Mouse (Mus musculus) embryonic facial prominence, embryonic 10.5 days (tissue): ENCODE data around the gene Cdh4. TPM values are rescaled to one million over a fixed set of nuclear protein-coding genes. Genes with fewer than 3 reads are reported as not detected.

Source experiments
- DNase-seq: peaks from one replicate; pipeline ENCODE4 v3.0.0-alpha.2; 2017; ENCODE audit warnings: low spot score
- H3K27ac ChIP-seq: fragments of 300-500 bp; sonication (generic); replicated peaks from 2 replicates; pipeline ENCODE4 v1.5.1; 2016; ENCODE audit warnings: mild to moderate bottlenecking
- H3K27me3 ChIP-seq: fragments of 300-500 bp; sonication (generic); replicated peaks from 2 replicates; pipeline ENCODE4 v1.6.1; 2016; ENCODE audit warnings: low read depth, mild to moderate bottlenecking; ENCODE audit not compliant: poor library complexity, severe bottlenecking
- H3K36me3 ChIP-seq: fragments of 300-500 bp; sonication (generic); replicated peaks from 2 replicates; pipeline ENCODE4 v1.6.1; 2016; ENCODE audit warnings: mild to moderate bottlenecking, moderate library complexity
- H3K4me1 ChIP-seq: fragments of 300-500 bp; sonication (generic); 2 replicates; pipeline ENCODE4 v1.6.1; 2016
- H3K4me3 ChIP-seq: fragments of 300-500 bp; sonication (generic); 2 replicates; pipeline ENCODE4 v1.5.1; 2016; ENCODE audit warnings: mild to moderate bottlenecking, moderate library complexity
- H3K9me3 ChIP-seq: fragments of 300-500 bp; sonication (generic); 2 replicates; pipeline ENCODE4 v1.6.1; 2016; ENCODE audit warnings: mild to moderate bottlenecking
- WGBS: fragments of 180-500 bp; shearing (Covaris S2); methylation state at CpG from one replicate; pipeline ENCODE4 v1.1.7; 2016; 5-methylcytosine and 5-hydroxymethylcytosine counted together
- polyA plus RNA-seq: library from polyadenylated mRNA; unstranded; fragments of >200 nt; fragmentation: Nextera tagmentation; extraction: Ambion mirVana; gene quantifications from 2 replicates; pipeline ENCODE4 v1.2.1, GENCODE M21; 2016

Cdh4 gene
- polyA plus RNA-seq, 1 experiment from 2014 or later: 2.9 TPM

GRCm38 (mm10) chr2:179705461-179705860, 263.2 kb downstream of the Cdh4 start:
- Histone ChIP-seq H3K4me3 (no peak overlapping the region), H3K36me3 (no peaks in the 10 kb centered on the region), H3K27ac (no peak overlapping the region), H3K27me3 (no peaks in the 10 kb centered on the region), H3K9me3 (no peaks in the 10 kb centered on the region), H3K4me1 (peaks cover 3% of the 10 kb centered on the region)
- WGBS: 86% methylated on average over 7 of the region's 7 CpGs
- DNase-seq: no peak

GRCm38 (mm10) chr2:179706616-179707015, 264.4 kb downstream of the Cdh4 start:
- H3K27me3 ChIP-seq: 0 out of 2 replicates have a peak, but pooled peaks cover 5% of the 10 kb centered on the region
- no peak overlapping the region for H3K27ac ChIP-seq
- DNase-seq: no peak
- WGBS: 92% methylated on average over 3 of the region's 3 CpGs
- H3K36me3 ChIP-seq: no peaks in the 10 kb centered on the region
- H3K4me1 ChIP-seq: peaks cover 10% of the 10 kb centered on the region
- no peaks in the 10 kb centered on the region for H3K9me3 ChIP-seq
- no peak overlapping the region for H3K4me3 ChIP-seq

- DNase-seq: no peak
- no peaks in the 10 kb centered on the region for H3K9me3 ChIP-seq
- H3K36me3 ChIP-seq: no peaks in the 10 kb centered on the region
- H3K4me1 ChIP-seq: peaks cover 30% of the 10 kb centered on the region
- H3K27ac ChIP-seq: no peak overlapping the region
- no peak overlapping the region for H3K4me3 ChIP-seq
- H3K27me3 ChIP-seq: 0 out of 2 replicates have a peak, but pooled peaks cover 7% of the 10 kb centered on the region
- WGBS: 87% methylated on average over 2 of the region's 2 CpGs
Measured at GRCm38 (mm10) chr2:179709111-179709510, 266.9 kb downstream of the Cdh4 start.

GRCm38 (mm10) chr2:179712690-179713089, 270.5 kb downstream of the Cdh4 start:
- 0 out of 2 replicates have a peak, but pooled peaks cover 4% of the 10 kb centered on the region for H3K9me3 ChIP-seq
- no peaks in the 10 kb centered on the region for H3K36me3 ChIP-seq
- WGBS: 51% methylated on average over 7 of the region's 7 CpGs
- H3K4me3 ChIP-seq: no peak overlapping the region
- H3K4me1 ChIP-seq: peaks cover 30% of the 10 kb centered on the region
- H3K27me3 ChIP-seq: 0 out of 2 replicates have a peak, but pooled peaks cover 7% of the 10 kb centered on the region
- no peak overlapping the region for H3K27ac ChIP-seq
- no peak for DNase-seq

GRCm38 (mm10) chr2:179713326-179713725, 271.1 kb downstream of the Cdh4 start:
- Histone ChIP-seq H3K27ac (no peak overlapping the region), H3K4me1 (peaks cover 30% of the 10 kb centered on the region), H3K9me3 (0 out of 2 replicates have a peak, but pooled peaks cover 4% of the 10 kb centered on the region), H3K4me3 (no peak overlapping the region), H3K27me3 (0 out of 2 replicates have a peak, but pooled peaks cover 7% of the 10 kb centered on the region), H3K36me3 (no peaks in the 10 kb centered on the region)
- 79% methylated on average over 4 of the region's 4 CpGs for WGBS
- no peak for DNase-seq

- WGBS: 88% methylated on average over 3 of the region's 3 CpGs
- no peak for DNase-seq
Measured at GRCm38 (mm10) chr2:179714145-179714544, 271.9 kb downstream of the Cdh4 start.

GRCm38 (mm10) chr2:179715375-179715774, 273.1 kb downstream of the Cdh4 start:
- WGBS: 94% methylated on average over 1 of the region's 1 CpGs
- no peak overlapping the region for H3K27ac ChIP-seq
- H3K27me3 ChIP-seq: 0 out of 2 replicates have a peak, but pooled peaks cover 7% of the 10 kb centered on the region
- H3K4me3 ChIP-seq: no peak overlapping the region
- peaks cover 37% of the 10 kb centered on the region for H3K4me1 ChIP-seq
- H3K36me3 ChIP-seq: no peaks in the 10 kb centered on the region
- no peak for DNase-seq
- H3K9me3 ChIP-seq: 0 out of 2 replicates have a peak, but pooled peaks cover 4% of the 10 kb centered on the region

More at GRCm38 (mm10) chr2:179714145-179714544, 271.9 kb downstream of the Cdh4 start:
- Histone ChIP-seq H3K4me1 (peaks cover 32% of the 10 kb centered on the region), H3K27ac (no peak overlapping the region), H3K27me3 (0 out of 2 replicates have a peak, but pooled peaks cover 7% of the 10 kb centered on the region), H3K9me3 (0 out of 2 replicates have a peak, but pooled peaks cover 4% of the 10 kb centered on the region), H3K4me3 (no peak overlapping the region), H3K36me3 (no peaks in the 10 kb centered on the region)

GRCm38 (mm10) chr2:179720366-179720765, 278.1 kb downstream of the Cdh4 start:
- DNase-seq: no peak
- Histone ChIP-seq H3K4me3 (no peak overlapping the region), H3K9me3 (no peaks in the 10 kb centered on the region), H3K27ac (no peak overlapping the region), H3K27me3 (no peaks in the 10 kb centered on the region), H3K36me3 (no peaks in the 10 kb centered on the region), H3K4me1 (peaks cover 25% of the 10 kb centered on the region)
- WGBS: 27% methylated on average over 3 of the region's 3 CpGs

- Histone ChIP-seq H3K36me3 (no peaks in the 10 kb centered on the region), H3K4me1 (peaks cover 30% of the 10 kb centered on the region), H3K27me3 (no peaks in the 10 kb centered on the region), H3K27ac (no peak overlapping the region), H3K4me3 (no peak overlapping the region), H3K9me3 (no peaks in the 10 kb centered on the region)
- no peak for DNase-seq
- 62% methylated on average over 18 of the region's 18 CpGs for WGBS
Measured at GRCm38 (mm10) chr2:179721534-179722516, 279.6 kb downstream of the Cdh4 start.

- Histone ChIP-seq H3K9me3 (no peaks in the 10 kb centered on the region), H3K4me1 (peaks cover 30% of the 10 kb centered on the region), H3K27ac (no peak overlapping the region), H3K4me3 (no peak overlapping the region), H3K36me3 (no peaks in the 10 kb centered on the region), H3K27me3 (no peaks in the 10 kb centered on the region)
- no peak for DNase-seq
- 68% methylated on average over 4 of the region's 4 CpGs for WGBS
Measured at GRCm38 (mm10) chr2:179722776-179723386, 280.6 kb downstream of the Cdh4 start.

- no peak for DNase-seq
- Histone ChIP-seq H3K9me3 (no peaks in the 10 kb centered on the region), H3K4me1 (peaks cover 30% of the 10 kb centered on the region), H3K27me3 (no peaks in the 10 kb centered on the region), H3K4me3 (no peak overlapping the region), H3K36me3 (no peaks in the 10 kb centered on the region), H3K27ac (no peak overlapping the region)
- WGBS: 88% methylated on average over 8 of the region's 8 CpGs
Measured at GRCm38 (mm10) chr2:179723401-179723800, 281.2 kb downstream of the Cdh4 start.

- Histone ChIP-seq H3K27me3 (peaks cover 7% of the 10 kb centered on the region), H3K4me1 (peaks cover 30% of the 10 kb centered on the region), H3K27ac (no peak overlapping the region), H3K4me3 (no peak overlapping the region), H3K36me3 (no peaks in the 10 kb centered on the region), H3K9me3 (no peaks in the 10 kb centered on the region)
- peak; percentile 32 for DNase-seq
- WGBS: 53% methylated on average over 8 of the region's 8 CpGs
Measured at GRCm38 (mm10) chr2:179729002-179729401, 286.8 kb downstream of the Cdh4 start.
